Mouse (Mus musculus) heart, adult 2 months (tissue): ENCODE measurements around the gene Dock6. TPM values are rescaled to one million over a fixed set of nuclear protein-coding genes. Genes with fewer than 3 reads are reported as not detected.
"Not testable (repeated sequence)": the region's sequence is repeated elsewhere in the genome, so short reads cannot be mapped to it uniquely, and the experiment has no call there.

Experiments
- DNase-seq, 2 experiments: peaks; one replicate each; pipeline ENCODE4 v3.0.0; 2021
- H3K27ac ChIP-seq: fragments of 200-600 bp; 2 replicates; pipeline ENCODE4 v1.8.1; 2022
- H3K27me3 ChIP-seq: fragments of 200-500 bp; 2 replicates; pipeline ENCODE4 v1.6.1; 2012; ENCODE audit warnings: mild to moderate bottlenecking, low read length, inconsistent platforms, mixed read lengths; ENCODE audit not compliant: control insufficient read depth, insufficient read depth
- H3K36me3 ChIP-seq: fragments of 200-500 bp; 2 replicates; pipeline ENCODE4 v1.6.1; 2012; ENCODE audit warnings: low read length, inconsistent platforms; ENCODE audit not compliant: control insufficient read depth, insufficient read depth
- H3K4me1 ChIP-seq: fragments of 200-500 bp; 2 replicates; pipeline ENCODE4 v1.6.1; 2011; ENCODE audit warnings: low read length; ENCODE audit not compliant: control insufficient read depth, insufficient read depth
- H3K4me3 ChIP-seq: fragments of 200-600 bp; 2 replicates; pipeline ENCODE4 v1.8.1; 2022
- H3K79me2 ChIP-seq: fragments of 200-500 bp; replicated peaks from 2 replicates; pipeline ENCODE4 v1.6.1; 2012; ENCODE audit warnings: mild to moderate bottlenecking, inconsistent platforms, low read length, moderate library complexity, mixed read lengths; ENCODE audit not compliant: control insufficient read depth, insufficient read depth
- H3K9ac ChIP-seq: fragments of 200-500 bp; 2 replicates; pipeline ENCODE4 v1.6.1; 2012; ENCODE audit warnings: low read depth, mild to moderate bottlenecking, control low read depth, inconsistent platforms, low read length, mixed read lengths
- CTCF ChIP-seq: fragments of 200-600 bp; IDR thresholded peaks from 2 replicates; pipeline ENCODE4 v1.8.1; 2022; ENCODE audit warnings: antibody characterized with exemption, mild to moderate bottlenecking, moderate library complexity
- EP300 ChIP-seq: fragments of 200-500 bp; IDR thresholded peaks from 2 replicates; pipeline ENCODE4 v1.6.1; 2011; ENCODE audit warnings: low read depth, low read length, control low read depth; ENCODE audit not compliant: insufficient read depth
- POLR2A ChIP-seq: fragments of 200-500 bp; IDR thresholded peaks from 2 replicates; pipeline ENCODE4 v1.6.1; 2011; ENCODE audit warnings: mild to moderate bottlenecking, low read depth, low read length, control low read depth; ENCODE audit not compliant: insufficient read depth
- WGBS: fragments of 180-500 bp; shearing (Covaris S2); methylation state at CpG from one replicate; pipeline ENCODE4 v1.1.7; 2018; 5-methylcytosine and 5-hydroxymethylcytosine counted together
- intact Hi-C: fragments of 180-260 bp; cut with DNase I; formaldehyde crosslinking; loops from one replicate; pipeline ENCODE4 v1.15.1; 2025
- polyA plus RNA-seq: library from polyadenylated mRNA; depleted of rRNA; stranded (reverse); fragments of >200 nt; gene quantifications from 2 replicates; pipeline ENCODE4 v1.2.3, GENCODE M21; 2012
- total RNA-seq, 2 experiments: library from RNA; stranded (reverse); gene quantifications; 2 replicates each; pipeline ENCODE4 v1.2.3; 2021

The Dock6 gene
- total and polyA plus RNA-seq, 3 experiments: 25.9 to 87.9 (median 33.8) TPM

- H3K4me1 ChIP-seq: peaks cover 25% of the 10 kb centered on the region
- intact Hi-C loops: no loop called here
- H3K27ac ChIP-seq: no peak overlapping the region; the same call in 1 of the 2 replicates
- peaks cover 13% of the 10 kb centered on the region for H3K36me3 ChIP-seq
- H3K4me3 ChIP-seq: no peak overlapping the region
- DNase-seq: no peak
- 71% methylated on average over 5 of the region's 5 CpGs for WGBS
- H3K27me3 ChIP-seq: no peaks in the 10 kb centered on the region
- peaks cover 2% of the 10 kb centered on the region; the same call in 1 of the 2 replicates for H3K79me2 ChIP-seq
- TF ChIP-seq EP300 (no peak), CTCF (no peak), POLR2A (no peak)
- no peak overlapping the region for H3K9ac ChIP-seq
These were observed 56.9 kb downstream of the Dock6 start for GRCm38 (mm10) chr9:21795579-21795978.

GRCm38 (mm10) chr9:21794925-21795324 is 57.5 kb downstream of the Dock6 start:
- intact Hi-C loops: no loop called here
- H3K27me3 ChIP-seq: no peaks in the 10 kb centered on the region

GRCm38 (mm10) chr9:21794344-21794834 is 58.0 kb downstream of the Dock6 start:
- Histone ChIP-seq H3K4me1 (peaks cover 25% of the 10 kb centered on the region), H3K9ac (no peak overlapping the region), H3K79me2 (peaks cover 3% of the 10 kb centered on the region; the same call in 1 of the 2 replicates), H3K36me3 (peaks cover 13% of the 10 kb centered on the region), H3K27ac (no peak overlapping the region), H3K27me3 (no peaks in the 10 kb centered on the region), H3K4me3 (no peak overlapping the region)
- 90% methylated on average over 18 of the region's 18 CpGs for WGBS
- DNase-seq: no peak
- intact Hi-C loops: no loop called here
- TF ChIP-seq EP300 (no peak), POLR2A (no peak), CTCF (no peak)

More at GRCm38 (mm10) chr9:21794925-21795324, 57.5 kb downstream of the Dock6 start:
- Histone ChIP-seq H3K9ac (no peak overlapping the region), H3K4me1 (peaks cover 25% of the 10 kb centered on the region), H3K36me3 (peaks cover 13% of the 10 kb centered on the region), H3K79me2 (peaks cover 3% of the 10 kb centered on the region; the same call in 1 of the 2 replicates), H3K4me3 (no peak overlapping the region), H3K27ac (no peak overlapping the region)
- WGBS: 90% methylated on average over 25 of the region's 25 CpGs
- TF ChIP-seq EP300 (no peak), POLR2A (no peak), CTCF (no peak)
- DNase-seq: no peak

- intact Hi-C loops, H3K79me2 ChIP-seq, DNase-seq, H3K27ac ChIP-seq, H3K4me3 ChIP-seq, H3K9ac ChIP-seq, H3K27me3 ChIP-seq: not testable (repeated sequence)
- H3K4me1 ChIP-seq: peaks cover 23% of the 10 kb centered on the region
- H3K36me3 ChIP-seq: peaks cover 13% of the 10 kb centered on the region
- WGBS: 95% methylated on average over 6 of the region's 6 CpGs
These were observed 58.9 kb downstream of the Dock6 start for GRCm38 (mm10) chr9:21793507-21793906.

GRCm38 (mm10) chr9:21792644-21793043 is 59.8 kb downstream of the Dock6 start:
- Histone ChIP-seq H3K27ac (peak overlapping the region; percentile 62), H3K27me3 (no peaks in the 10 kb centered on the region), H3K36me3 (peaks cover 13% of the 10 kb centered on the region), H3K4me3 (no peak overlapping the region), H3K9ac (no peak overlapping the region), H3K79me2 (peaks cover 3% of the 10 kb centered on the region; the same call in 1 of the 2 replicates), H3K4me1 (peaks cover 26% of the 10 kb centered on the region)
- WGBS: 4% methylated on average over 8 of the region's 8 CpGs
- intact Hi-C loops: no loop called here
- DNase-seq: peak; percentile 54 to 65
- TF ChIP-seq POLR2A (no peak), EP300 (no peak), CTCF (no peak)

GRCm38 (mm10) chr9:21791861-21792260 is 60.6 kb downstream of the Dock6 start:
- Histone ChIP-seq H3K27ac (peak overlapping the region; percentile 62), H3K36me3 (peaks cover 13% of the 10 kb centered on the region), H3K9ac (no peak overlapping the region), H3K4me1 (peaks cover 24% of the 10 kb centered on the region), H3K27me3 (no peaks in the 10 kb centered on the region), H3K79me2 (peaks cover 3% of the 10 kb centered on the region; the same call in 1 of the 2 replicates), H3K4me3 (no peak overlapping the region)
- DNase-seq: peak; percentile 71 to 80
- 9% methylated on average over 8 of the region's 8 CpGs for WGBS
- TF ChIP-seq CTCF (no peak), EP300 (peak; percentile 65; the same call in 1 of the 2 replicates), POLR2A (peak; percentile 27; the same call in 1 of the 2 replicates)
- intact Hi-C loops: no loop called here

- peak overlapping the region; percentile 47 for H3K27ac ChIP-seq
- H3K9ac ChIP-seq: no peak overlapping the region
- H3K4me3 ChIP-seq: no peak overlapping the region
- TF ChIP-seq EP300 (no peak), POLR2A (no peak), CTCF (no peak)
- intact Hi-C loops: no loop called here
- WGBS: 51% methylated on average over 9 of the region's 9 CpGs
- peaks cover 19% of the 10 kb centered on the region for H3K4me1 ChIP-seq
- no peak for DNase-seq
- peaks cover 13% of the 10 kb centered on the region for H3K36me3 ChIP-seq
- peaks cover 1% of the 10 kb centered on the region; the same call in 1 of the 2 replicates for H3K79me2 ChIP-seq
- no peaks in the 10 kb centered on the region for H3K27me3 ChIP-seq
These were observed 64.2 kb downstream of the Dock6 start for GRCm38 (mm10) chr9:21788234-21788633.
